Mouse (Mus musculus) adrenal gland, postnatal 0 days (tissue): ENCODE data around the gene Stil. TPM values are rescaled to one million over a fixed set of nuclear protein-coding genes. Genes with fewer than 3 reads are reported as not detected.

Source experiments
- polyA plus RNA-seq: library from polyadenylated mRNA; unstranded; fragments of >200 nt; fragmentation: Nextera tagmentation; extraction: Ambion mirVana; gene quantifications from 2 replicates; pipeline ENCODE4 v1.2.1, GENCODE M21; 2015

Stil gene
- polyA plus RNA-seq: 1.7 and 2.6 TPM in 2 replicates

DNA sequence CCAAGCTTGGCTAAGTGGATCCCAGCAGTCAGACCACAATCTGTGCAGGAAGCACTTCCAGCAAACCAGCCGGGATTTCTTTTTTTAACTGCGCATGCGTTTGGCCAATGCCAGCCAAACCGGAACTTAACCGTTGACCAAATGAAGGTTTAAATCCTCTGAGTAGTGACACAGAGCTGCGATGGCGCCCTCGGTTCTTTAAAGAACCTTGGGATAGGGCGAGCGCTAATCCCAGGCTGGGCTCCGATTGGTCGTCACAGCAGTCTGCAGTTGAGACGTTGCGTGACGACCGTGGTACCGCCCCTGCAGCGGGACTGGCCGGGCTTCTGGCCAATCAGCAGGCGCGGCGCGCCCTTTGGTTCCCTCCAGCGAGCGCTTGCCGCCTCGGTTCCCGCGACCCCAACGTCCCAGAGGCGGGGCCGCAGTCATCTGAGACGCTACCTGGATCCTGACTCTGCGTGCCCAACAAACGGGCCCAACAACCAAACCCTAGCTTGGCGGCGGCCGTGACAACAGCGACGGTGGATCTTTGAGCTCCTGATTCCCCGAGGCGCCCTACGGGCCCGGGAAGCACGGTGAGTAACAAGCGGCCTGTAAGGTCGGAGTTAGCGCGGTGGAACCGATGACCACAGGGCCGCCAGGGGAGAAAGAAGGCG lies at the start of gene Stil:
TSS of gene Stil (plus strand) at position 387 of the 656 bp plus-strand sequence.

DNA sequence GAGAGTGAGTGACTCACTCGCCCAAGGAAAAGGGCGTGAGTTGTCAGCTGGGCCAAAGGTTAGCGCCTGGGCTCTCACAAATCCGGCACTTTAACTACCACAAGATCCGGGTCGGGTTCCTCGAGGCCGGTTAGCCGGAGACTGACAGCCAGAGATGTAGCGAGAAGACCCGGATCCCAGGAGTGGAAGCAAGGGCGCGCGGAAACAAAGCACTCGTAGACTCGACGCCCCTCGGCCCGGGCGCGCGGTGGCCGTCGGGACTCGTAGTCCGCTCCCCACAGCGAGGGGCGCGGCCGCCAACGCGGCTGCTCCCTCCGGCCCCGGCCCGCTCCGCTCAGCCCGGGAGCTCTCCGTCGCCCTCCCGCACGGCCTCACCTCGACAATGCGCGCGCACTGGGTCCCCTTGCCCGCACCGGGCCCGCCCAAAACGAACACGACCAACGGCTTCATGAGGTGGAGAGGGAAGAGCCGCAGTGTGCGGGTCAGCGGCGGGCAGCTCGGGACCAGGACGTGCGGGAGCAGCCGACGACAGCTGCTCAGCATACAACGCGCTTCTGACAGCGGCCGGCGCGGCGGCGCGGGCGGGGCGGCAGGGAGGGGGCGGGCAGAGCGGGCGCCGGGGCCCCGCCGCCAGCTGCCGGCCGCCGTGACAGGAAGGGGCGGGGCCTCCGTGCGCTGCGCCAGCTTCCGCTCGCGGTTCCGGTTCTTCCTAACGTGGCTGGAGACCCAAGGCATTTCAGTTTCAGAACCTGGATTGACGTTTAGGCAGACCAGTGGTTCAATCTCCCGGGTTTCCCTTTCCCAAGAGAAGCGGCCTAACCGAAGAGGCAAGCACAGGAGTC lies 13.1 kb upstream of the Stil start, which contains the start of gene Cmpk1:
TSS of gene Cmpk1 (minus strand) at position 651 of the 842 bp plus-strand sequence.

DNA sequence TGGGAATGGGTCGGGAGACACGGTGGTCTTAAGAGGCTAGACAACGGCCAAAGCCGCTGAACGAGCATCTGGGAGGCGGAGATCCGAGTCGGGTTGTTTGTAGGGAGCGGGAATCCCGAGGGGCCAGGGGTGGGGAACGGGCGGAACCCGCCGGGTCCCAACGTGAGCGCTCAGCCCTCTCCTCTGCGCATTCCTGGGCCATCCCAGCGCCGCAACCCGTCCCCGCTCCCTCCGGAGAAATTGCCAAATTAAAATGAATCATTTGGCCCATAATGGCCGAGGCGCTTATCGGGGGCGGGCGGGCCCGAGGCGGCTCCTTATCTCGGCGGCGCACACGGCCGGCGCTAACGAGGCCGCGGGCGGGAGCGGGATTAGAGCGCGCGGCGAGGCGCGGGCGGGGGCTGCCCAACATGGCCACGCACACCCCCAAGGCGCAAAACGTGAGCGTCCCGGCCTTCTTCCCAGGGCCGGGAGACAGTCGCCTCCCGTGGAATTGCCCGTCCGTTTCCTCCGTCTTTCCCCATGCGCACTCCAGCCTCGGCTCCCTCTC lies 56.5 kb downstream of the Stil start, which contains the start of gene Tal1:
TSS of gene Tal1 (plus strand) at position 56 of the 550 bp plus-strand sequence.

DNA sequence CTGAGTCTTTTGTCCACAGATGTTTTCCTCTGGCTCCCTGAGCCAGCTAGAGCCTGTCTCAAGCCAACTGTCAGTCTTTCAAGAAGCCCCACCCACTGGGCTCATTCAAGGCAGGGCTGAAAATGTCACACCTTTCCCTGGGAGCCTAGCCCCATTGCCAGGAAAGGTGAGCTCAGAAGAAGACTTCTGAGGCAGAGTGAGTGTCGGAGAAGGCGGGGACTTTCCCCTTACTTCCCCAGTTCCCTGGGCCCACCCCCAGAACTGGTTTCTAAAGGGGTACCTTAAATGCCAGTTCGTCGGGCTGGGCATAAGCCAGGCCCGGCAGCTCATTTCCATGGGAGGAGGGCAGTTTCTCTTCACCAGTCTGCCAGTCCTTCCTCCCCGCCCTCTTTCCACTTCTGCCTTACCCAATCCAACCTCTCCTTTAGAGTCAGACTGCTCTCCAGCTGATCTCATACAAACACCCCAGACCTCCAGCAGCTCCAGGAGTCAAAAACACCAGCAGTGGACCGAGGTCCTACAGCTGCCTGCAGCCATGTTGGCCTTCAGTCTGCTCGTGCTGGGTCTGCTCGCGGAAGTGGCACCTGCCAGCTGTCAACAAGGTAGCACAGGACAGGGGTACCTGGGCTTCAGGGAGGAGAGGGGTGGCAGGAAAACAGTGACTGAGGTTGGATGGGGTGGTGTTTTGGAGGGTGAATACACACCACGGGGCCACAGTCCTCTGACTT lies 88.8 kb downstream of the Stil start, which contains the start of gene Pdzk1ip1:
TSS of gene Pdzk1ip1 (plus strand) at position 98 of the 728 bp plus-strand sequence.

Other genes starting within 250 kb of the Stil start
- gene Gm12830, start 178.4 kb upstream of the Stil start, polyA plus RNA-seq: not detected in 2 replicates
- 2.4 and 5.9 TPM in 2 replicates for gene Foxd2, start 91.3 kb upstream of the Stil start, polyA plus RNA-seq
- gene Foxe3, start 74.1 kb upstream of the Stil start, polyA plus RNA-seq: not detected in 2 replicates
- 133 and 144 TPM in 2 replicates for gene Cmpk1, start 12.9 kb upstream of the Stil start, polyA plus RNA-seq
- 0.74 and 1.4 TPM in 2 replicates for gene Tal1, start 56.3 kb downstream of the Stil start, polyA plus RNA-seq
- gene Pdzk1ip1, start 88.5 kb downstream of the Stil start, polyA plus RNA-seq: 7.3 and 9.1 TPM in 2 replicates
- 0.29 and 1.8 TPM in 2 replicates for gene Cyp4x1, start 134.1 kb downstream of the Stil start, polyA plus RNA-seq
- gene Cyp4a29, start 241.9 kb downstream of the Stil start, polyA plus RNA-seq: not detected in 2 replicates